Mouse (Mus musculus) ES-E14 (cell line): ENCODE results near the gene Hmox2. TPM values are rescaled to one million over a fixed set of nuclear protein-coding genes. Genes with fewer than 3 reads are reported as not detected.

Experiments used
- DNase-seq: peaks from one replicate; pipeline ENCODE4 v3.0.0-alpha.2; 2013; ENCODE audit warnings: low read depth, low spot score
- H3K27ac ChIP-seq: 2 replicates; pipeline ENCODE4 v1.5.1; 2012; ENCODE audit warnings: low read depth, mild to moderate bottlenecking, low read length, moderate library complexity, mixed read lengths; ENCODE audit not compliant: poor library complexity, insufficient read depth, severe bottlenecking
- H3K36me3 ChIP-seq: 2 replicates; pipeline ENCODE4 v1.6.1; 2012; ENCODE audit warnings: mild to moderate bottlenecking, low read length, moderate library complexity, mixed read lengths; ENCODE audit not compliant: control insufficient read depth, poor library complexity, insufficient read depth, severe bottlenecking
- H3K4me1 ChIP-seq, 2 experiments: fragments of 150-350 bp in 1 of 2; sonication (generic) in 1 of 2; 2 replicates each; pipeline ENCODE4 v1.6.1; 2012; ENCODE audit warnings: low read length in 2 of 2, mild to moderate bottlenecking in 1 of 2, mixed read lengths in 1 of 2; ENCODE audit not compliant: control insufficient read depth in 2 of 2, insufficient read depth in 2 of 2, poor library complexity in 1 of 2
- H3K4me3 ChIP-seq, 2 experiments: fragments of 150-350 bp in 1 of 2; sonication (generic) in 1 of 2; 2 replicates each; pipeline ENCODE4 v1.5.1; 2012; ENCODE audit warnings: low read length in 2 of 2, low read depth in 1 of 2, mild to moderate bottlenecking in 1 of 2, mixed read lengths in 1 of 2; ENCODE audit not compliant: insufficient read depth in 1 of 2, poor library complexity in 1 of 2, severe bottlenecking in 1 of 2
- H3K9ac ChIP-seq: 2 replicates; pipeline ENCODE4 v1.6.1; 2012; ENCODE audit warnings: low read depth, mild to moderate bottlenecking, low read length, mixed read lengths; ENCODE audit not compliant: poor library complexity, insufficient read depth, severe bottlenecking
- H3K9me3 ChIP-seq: fragments of 150-350 bp; sonication (generic); 2 replicates; pipeline ENCODE4 v1.6.1; 2012; ENCODE audit warnings: low read depth, mild to moderate bottlenecking, low read length; ENCODE audit not compliant: control insufficient read depth, insufficient read depth
- CHD2 ChIP-seq: IDR thresholded peaks from 2 replicates; pipeline ENCODE4 v1.6.1; 2014; ENCODE audit warnings: mild to moderate bottlenecking, low read depth, low read length, inconsistent platforms
- HCFC1 ChIP-seq: IDR thresholded peaks from 2 replicates; pipeline ENCODE4 v1.6.1; 2012; ENCODE audit warnings: low read length, inconsistent platforms, borderline replicate concordance; ENCODE audit not compliant: insufficient read depth
- MAFK ChIP-seq: IDR thresholded peaks from 2 replicates; pipeline ENCODE4 v1.6.1; 2014; ENCODE audit warnings: mild to moderate bottlenecking, low read depth, low read length, inconsistent platforms; ENCODE audit not compliant: insufficient read depth
- ZC3H11A ChIP-seq: IDR thresholded peaks from 2 replicates; pipeline ENCODE4 v1.6.1; 2012; ENCODE audit warnings: low read depth, mild to moderate bottlenecking, inconsistent platforms, low read length, borderline replicate concordance
- ZNF384 ChIP-seq: IDR thresholded peaks from 2 replicates; pipeline ENCODE4 v1.6.1; 2012; ENCODE audit warnings: low read depth, low read length, inconsistent platforms
- in situ Hi-C, 2 experiments: fragments of 600-800 bp; cut with MboI; formaldehyde crosslinking; loops; one replicate each; pipeline ENCODE4 v1.15.1; 2025; ENCODE audit warnings: low sequenced_read_pairs in 2 of 2, inconsistent platforms in 1 of 2; ENCODE audit not compliant: unreplicated experiment in 2 of 2
- total RNA-seq: library from RNA; depleted of rRNA; stranded (reverse); fragments of 300-350 nt; gene quantifications from 2 replicates; pipeline ENCODE4 v1.2.3, GENCODE M21; 2012

Gene Hmox2
- total RNA-seq, 1 experiment = 36.1 TPM

DNA sequence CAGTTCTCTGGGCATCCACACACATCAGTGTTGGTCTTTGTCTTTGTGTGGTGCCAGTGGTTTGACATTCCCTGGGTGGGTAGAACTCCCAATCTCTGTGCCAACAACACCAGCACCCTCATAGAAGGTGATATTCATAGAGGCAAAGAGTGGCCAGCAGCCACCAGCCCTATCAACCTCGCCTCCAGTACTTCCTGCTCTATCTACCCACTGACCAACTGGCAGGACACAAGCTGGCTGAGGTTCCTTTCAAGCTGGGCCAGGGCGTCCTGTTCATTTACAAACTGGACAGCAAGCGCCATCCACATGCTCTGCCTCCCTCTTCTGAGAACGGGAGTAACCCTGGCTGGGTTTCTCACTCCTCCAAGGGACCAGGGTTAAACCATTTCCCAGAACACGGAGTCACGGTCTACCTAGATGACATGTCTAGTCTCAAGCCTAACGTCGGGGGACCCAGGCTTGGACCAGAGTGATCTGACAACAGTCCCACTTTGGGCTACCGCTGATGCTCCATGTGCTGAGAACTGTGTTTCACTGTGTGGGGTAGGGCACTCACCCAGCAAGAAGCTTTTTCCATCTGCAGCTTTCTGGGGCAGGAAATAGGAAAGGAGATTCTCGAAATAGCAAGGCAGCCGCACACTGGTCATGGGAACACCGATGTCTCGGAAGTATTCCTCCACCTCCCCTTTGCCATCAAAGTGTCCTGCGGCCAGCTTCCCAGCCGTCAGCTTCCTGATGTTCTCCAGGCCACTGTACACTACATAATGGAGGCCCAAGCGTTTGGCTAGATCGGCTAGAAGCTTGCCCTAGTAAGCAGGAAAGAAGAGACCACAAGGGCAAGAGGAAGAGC, 12.1 kb upstream of the Hmox2 start:
- in situ Hi-C loops = no loop called here
- H3K4me3 ChIP-seq = no peak overlapping the region
- peaks cover 40% of the 10 kb centered on the region for H3K36me3 ChIP-seq
- no peak overlapping the region for H3K9ac ChIP-seq
- no peak for DNase-seq
- no peak for TF ChIP-seq MAFK
- no peak for TF ChIP-seq CHD2
- TF ChIP-seq ZC3H11A = no peak
- no peak for TF ChIP-seq HCFC1
- TF ChIP-seq ZNF384 = no peak
- no peak overlapping the region for H3K27ac ChIP-seq
- no peaks in the 10 kb centered on the region for H3K4me1 ChIP-seq
- H3K9me3 ChIP-seq = no peaks in the 10 kb centered on the region

DNA sequence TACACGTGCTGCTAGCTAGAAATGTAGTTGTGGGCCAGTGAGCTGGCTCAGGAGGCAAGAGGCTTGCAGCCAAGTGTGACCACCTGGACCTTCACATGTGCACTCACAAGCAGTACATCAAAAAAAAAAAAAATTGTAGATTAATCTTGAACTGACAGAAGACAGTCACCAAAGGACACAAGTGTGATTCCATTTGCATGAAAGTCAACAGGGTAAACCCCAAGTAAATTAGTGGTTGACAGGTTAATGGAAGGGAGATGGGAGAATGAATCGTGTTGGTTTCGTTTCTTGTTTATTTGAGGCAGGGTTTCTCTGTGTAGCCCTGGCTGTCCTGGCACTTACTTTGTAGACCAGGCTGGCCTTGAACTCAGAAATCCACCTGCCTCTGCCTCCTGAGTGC, 8.3 kb upstream of the Hmox2 start:
- Histone ChIP-seq H3K27ac (no peak overlapping the region), H3K36me3 (peaks cover 25% of the 10 kb centered on the region), H3K9me3 (no peaks in the 10 kb centered on the region), H3K9ac (0 out of 2 replicates have a peak overlapping the region, but pooled peaks have one; percentile 12), H3K4me3 (peak overlapping the region; percentile 75 to 80; a peak in 3 of 4 replicates), H3K4me1 (no peaks in the 10 kb centered on the region)
- in situ Hi-C loops = no loop called here
- no peak for DNase-seq
- TF ChIP-seq HCFC1 (no peak), ZC3H11A (no peak), CHD2 (no peak), MAFK (no peak), ZNF384 (no peak)

DNA sequence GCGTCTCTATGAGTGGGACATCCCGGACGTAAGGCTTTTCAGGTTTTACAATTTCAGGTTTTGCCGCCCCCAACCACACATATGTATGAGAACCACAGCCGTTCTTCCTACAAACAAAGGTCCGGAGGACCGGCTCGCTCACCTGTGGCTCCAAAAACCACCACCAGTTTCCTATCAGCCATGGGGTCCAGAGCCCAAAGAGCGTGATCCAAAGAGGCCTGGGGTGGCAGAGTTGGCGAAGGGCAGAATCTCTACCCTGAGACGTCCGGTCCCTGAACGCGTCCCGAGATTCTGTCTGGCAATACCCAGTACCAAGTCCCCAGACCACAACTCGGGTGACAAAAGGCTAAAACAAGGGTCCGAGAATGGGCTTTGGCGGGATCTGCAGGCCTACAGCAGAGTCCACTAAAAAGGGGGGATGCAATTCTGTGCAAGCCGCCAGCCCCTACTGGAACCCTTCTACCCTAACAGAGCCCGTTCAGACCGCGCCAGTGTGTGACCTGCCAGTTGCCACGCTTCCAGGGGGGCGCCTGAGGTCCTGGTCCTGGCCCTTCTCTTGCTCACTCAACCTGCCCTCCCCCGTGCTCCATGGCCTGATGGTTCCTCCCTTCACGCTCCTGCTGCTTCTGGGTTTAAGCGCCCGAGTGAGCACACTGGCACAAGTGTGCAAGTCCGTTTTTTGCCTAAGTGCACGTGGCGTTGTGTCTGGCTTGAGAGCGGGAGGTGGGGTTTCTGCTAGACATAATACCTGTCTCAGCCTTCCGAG, 7.2 kb upstream of the Hmox2 start, which contains the start of gene Nmral1:
Gene Nmral1 (minus strand): TSS at position 604 of the 766 bp plus-strand sequence.
- Histone ChIP-seq H3K9ac (peak within 1 kb of the TSS; percentile 91), H3K36me3 (peaks cover 20% of the 10 kb centered on the region), H3K9me3 (no peaks in the 10 kb centered on the region), H3K4me1 (no peaks in the 10 kb centered on the region), H3K4me3 (peak within 1 kb of the TSS; percentile 75 to 80), H3K27ac (peak within 1 kb of the TSS; percentile 57; the same call in 1 of the 2 replicates)
- peak; percentile 65 for DNase-seq
- no peak for TF ChIP-seq MAFK
- TF ChIP-seq HCFC1 = no peak; the same call in 1 of the 2 replicates
- TF ChIP-seq ZC3H11A = no peak
- TF ChIP-seq ZNF384 = no peak
- no peak for TF ChIP-seq CHD2
- in situ Hi-C loops = no loop called here

DNA sequence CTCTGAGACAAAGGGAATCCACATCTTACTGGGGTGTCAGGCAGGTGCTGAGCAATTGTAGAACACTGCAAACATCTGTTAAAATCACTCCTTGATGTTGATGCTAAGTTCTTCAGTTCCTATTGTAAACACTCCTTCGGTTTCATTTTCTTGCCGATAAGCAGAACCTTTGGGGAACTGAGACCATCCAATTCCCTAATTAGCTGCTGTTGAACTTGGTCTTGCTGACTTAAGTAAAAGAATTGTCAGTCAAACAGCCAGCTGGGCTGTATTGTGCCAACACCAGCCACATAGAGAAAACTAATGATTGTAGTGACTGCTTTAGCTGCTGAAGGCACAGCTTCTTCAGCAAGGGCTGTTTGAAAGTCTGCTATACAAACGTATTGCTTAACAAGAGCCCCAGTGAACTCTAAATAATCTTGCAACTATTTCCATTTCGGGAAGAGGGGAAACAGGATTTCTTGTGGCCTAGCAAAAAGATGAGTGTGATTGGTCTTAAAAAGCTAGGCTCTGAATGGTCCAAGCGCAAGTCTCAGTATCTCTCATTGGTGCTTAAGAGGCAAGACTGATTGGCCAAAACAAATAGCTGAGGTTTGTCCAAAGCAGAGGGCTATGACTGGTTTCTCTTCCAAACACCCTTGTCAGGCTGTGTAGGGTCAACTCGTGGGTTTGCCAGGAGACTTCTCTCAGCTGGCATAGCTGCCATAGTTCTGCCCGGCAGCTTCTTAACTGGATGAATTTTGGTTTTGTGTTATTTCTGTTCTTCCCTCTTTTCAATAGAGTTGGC, 3.8 kb upstream of the Hmox2 start:
- no peaks in the 10 kb centered on the region for H3K36me3 ChIP-seq
- in situ Hi-C loops = no loop called here

More for the DNA sequence above, 3.8 kb upstream of the Hmox2 start:
- Histone ChIP-seq H3K27ac (no peak overlapping the region), H3K9ac (no peak overlapping the region), H3K9me3 (no peaks in the 10 kb centered on the region), H3K4me3 (no peak overlapping the region), H3K4me1 (no peaks in the 10 kb centered on the region)
- TF ChIP-seq CHD2 (no peak), MAFK (no peak), ZC3H11A (no peak), HCFC1 (no peak), ZNF384 (no peak)
- no peak for DNase-seq
